Mouse (Mus musculus): Measurements from ENCODE around the gene Dcun1d4. TPM values are rescaled to one million over a fixed set of nuclear protein-coding genes. Genes with fewer than 3 reads are reported as not detected.

The Dcun1d4 gene
- polyA plus RNA-seq, 1 experiment from 2014 or later = 65.0 TPM

DNA sequence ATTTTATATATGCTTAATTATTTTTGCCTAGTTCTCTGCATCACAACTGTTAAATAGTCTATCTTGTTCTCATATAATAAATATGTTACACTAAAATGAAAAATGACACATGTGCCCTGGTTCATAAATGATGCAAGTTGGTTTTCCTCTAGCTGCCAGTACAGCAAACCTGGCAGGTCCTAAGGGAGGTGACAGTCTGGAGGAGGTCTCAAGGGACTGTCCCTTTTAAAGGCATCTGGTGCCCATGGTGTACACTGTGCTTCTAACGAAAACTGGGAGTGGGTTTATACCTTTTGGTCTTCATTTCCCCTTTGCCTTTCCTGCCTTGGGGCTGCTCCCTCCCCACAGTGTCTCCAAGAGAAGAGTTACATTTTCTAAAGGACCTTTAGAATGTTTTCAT is 51.4 kb downstream of the Dcun1d4 start:
- DNase-seq (ENCODE audit: low spot score) = no peak
- Histone ChIP-seq H3K4me2 (ENCODE audit: low read depth, low read length, severe bottlenecking) (no peak overlapping the region), H3K27me3 (ENCODE audit: control insufficient read depth, insufficient read depth, low read length) (no peaks in the 10 kb centered on the region), H3K36me3 (ENCODE audit: control insufficient read depth, insufficient read depth, low read length) (no peaks in the 10 kb centered on the region; the same call in 1 of the 2 replicates), H3K4me3 (ENCODE audit: low read depth, low read length) (no peak overlapping the region), H3K27ac (ENCODE audit: low read depth, low read length) (no peak overlapping the region), H3K9me3 (ENCODE audit: control insufficient read depth, low read length) (no peaks in the 10 kb centered on the region), H3K9ac (ENCODE audit: low read length) (no peak overlapping the region), H3K4me1 (replicated peaks; ENCODE audit: control insufficient read depth, insufficient read depth, low read length) (no peaks in the 10 kb centered on the region)
- no peak for ATAC-seq (replicated peaks; ENCODE audit: low FRiP score)
- whole genome bisulfite sequencing = 73% methylated on average over 1 of the region's 1 CpGs

DNA sequence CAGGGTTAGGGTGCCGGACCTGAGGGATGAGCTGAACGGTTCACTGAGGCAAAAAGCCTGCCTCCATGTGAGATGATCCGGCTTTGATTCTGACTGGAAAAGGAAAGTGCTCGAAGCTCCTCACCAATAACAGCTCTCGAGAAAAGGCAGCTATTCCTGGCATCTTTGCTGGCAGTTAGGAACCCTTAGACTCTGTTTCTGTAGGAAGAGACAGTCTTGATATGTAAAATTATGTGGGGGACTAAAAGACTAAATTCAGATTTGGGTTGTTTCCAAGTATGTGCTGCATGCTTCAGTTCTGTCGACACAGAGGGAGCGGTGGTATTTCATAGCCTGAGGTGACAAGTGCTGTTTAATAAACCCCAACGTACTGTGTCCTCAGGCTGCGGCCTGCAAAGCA is 52.1 kb downstream of the Dcun1d4 start:
- no peak overlapping the region for H3K27ac ChIP-seq (ENCODE audit: low read depth, low read length)
- no peaks in the 10 kb centered on the region for H3K9me3 ChIP-seq (ENCODE audit: control insufficient read depth, low read length)
- no peak for DNase-seq (ENCODE audit: low spot score)
- WGBS = 91% methylated on average over 9 of the region's 9 CpGs
- ATAC-seq (replicated peaks; ENCODE audit: low FRiP score) = no peak
- H3K9ac ChIP-seq (ENCODE audit: low read length) = no peak overlapping the region
- H3K27me3 ChIP-seq (ENCODE audit: control insufficient read depth, insufficient read depth, low read length) = no peaks in the 10 kb centered on the region
- H3K4me3 ChIP-seq (ENCODE audit: low read depth, low read length) = no peak overlapping the region
- H3K4me1 ChIP-seq (replicated peaks; ENCODE audit: control insufficient read depth, insufficient read depth, low read length) = no peaks in the 10 kb centered on the region
- no peaks in the 10 kb centered on the region; the same call in 1 of the 2 replicates for H3K36me3 ChIP-seq (ENCODE audit: control insufficient read depth, insufficient read depth, low read length)
- no peak overlapping the region for H3K4me2 ChIP-seq (ENCODE audit: low read depth, low read length, severe bottlenecking)

DNA sequence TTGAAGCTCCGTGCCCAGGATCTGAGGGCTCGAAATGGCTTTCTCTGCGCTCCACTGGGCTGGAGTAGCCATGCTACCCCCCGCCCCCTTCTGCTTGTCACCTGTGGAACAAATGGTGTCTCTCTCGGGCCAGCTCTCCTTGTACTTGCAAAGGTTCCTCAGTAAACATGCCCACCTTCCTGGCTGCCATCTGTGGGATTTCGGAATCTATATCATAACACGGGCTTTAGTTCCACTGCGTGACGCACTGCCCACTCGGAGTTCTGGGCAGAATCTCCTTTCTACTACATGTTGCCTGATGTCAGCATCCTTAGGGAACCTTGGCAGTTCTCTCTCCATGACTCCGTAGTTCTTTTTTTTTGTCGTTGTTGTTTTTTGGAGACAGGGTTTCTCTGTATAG is 56.9 kb downstream of the Dcun1d4 start:
- no peak for DNase-seq (ENCODE audit: low spot score)
- Histone ChIP-seq H3K36me3 (ENCODE audit: control insufficient read depth, insufficient read depth, low read length) (no peaks in the 10 kb centered on the region), H3K4me2 (ENCODE audit: low read depth, low read length, severe bottlenecking) (no peak overlapping the region), H3K4me3 (ENCODE audit: low read depth, low read length) (no peak overlapping the region), H3K4me1 (replicated peaks; ENCODE audit: control insufficient read depth, insufficient read depth, low read length) (no peaks in the 10 kb centered on the region), H3K27ac (ENCODE audit: low read depth, low read length) (no peak overlapping the region), H3K9me3 (ENCODE audit: control insufficient read depth, low read length) (no peaks in the 10 kb centered on the region), H3K9ac (ENCODE audit: low read length) (no peak overlapping the region), H3K27me3 (ENCODE audit: control insufficient read depth, insufficient read depth, low read length) (no peaks in the 10 kb centered on the region)
- WGBS = 91% methylated on average over 12 of the region's 12 CpGs
- ATAC-seq (replicated peaks; ENCODE audit: low FRiP score) = no peak

DNA sequence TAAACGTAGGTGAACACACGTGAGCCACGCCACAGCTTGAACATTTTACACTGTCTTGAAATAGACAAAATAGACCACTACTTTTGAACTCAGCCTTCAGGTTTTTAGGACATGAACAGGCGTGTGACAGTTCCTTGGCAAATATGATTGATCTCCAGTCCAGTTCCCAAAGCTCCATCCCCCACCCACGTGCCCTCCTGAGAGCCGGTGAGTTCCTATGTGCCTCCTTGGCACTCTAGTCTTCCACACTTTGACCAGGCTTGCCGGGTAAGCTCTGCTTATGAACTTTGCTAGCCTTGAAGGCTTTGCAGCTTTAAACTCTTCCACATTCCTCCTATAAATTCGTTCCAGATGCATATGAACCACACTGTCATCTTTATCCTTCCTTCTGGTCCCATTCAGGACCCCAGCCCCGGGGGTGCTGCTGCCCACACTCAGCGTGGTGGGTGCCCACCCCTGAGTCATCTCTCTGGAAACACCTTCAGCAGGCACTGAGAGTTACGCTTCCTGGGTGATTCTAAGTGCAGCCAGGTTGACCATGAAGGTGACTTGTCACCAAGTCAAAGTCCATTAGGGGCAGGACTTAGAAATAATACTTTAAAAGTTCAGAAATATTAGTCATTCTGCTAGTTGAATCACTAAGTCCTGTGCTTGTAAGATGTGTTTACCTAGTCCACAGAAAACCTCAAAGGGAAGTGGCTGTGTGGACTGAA is 57.9 kb downstream of the Dcun1d4 start:
- no peaks in the 10 kb centered on the region for H3K9me3 ChIP-seq (ENCODE audit: control insufficient read depth, low read length)
- DNase-seq (ENCODE audit: low spot score) (no peak), ATAC-seq (replicated peaks; ENCODE audit: low FRiP score) (no peak)
- 88% methylated on average over 11 of the region's 11 CpGs for WGBS
- no peak overlapping the region for H3K9ac ChIP-seq (ENCODE audit: low read length)
- no peaks in the 10 kb centered on the region for H3K4me1 ChIP-seq (replicated peaks; ENCODE audit: control insufficient read depth, insufficient read depth, low read length)
- no peak overlapping the region for H3K4me2 ChIP-seq (ENCODE audit: low read depth, low read length, severe bottlenecking)
- no peaks in the 10 kb centered on the region for H3K27me3 ChIP-seq (ENCODE audit: control insufficient read depth, insufficient read depth, low read length)
- H3K27ac ChIP-seq (ENCODE audit: low read depth, low read length) = no peak overlapping the region
- H3K4me3 ChIP-seq (ENCODE audit: low read depth, low read length) = no peak overlapping the region
- H3K36me3 ChIP-seq (ENCODE audit: control insufficient read depth, insufficient read depth, low read length) = no peaks in the 10 kb centered on the region

DNA sequence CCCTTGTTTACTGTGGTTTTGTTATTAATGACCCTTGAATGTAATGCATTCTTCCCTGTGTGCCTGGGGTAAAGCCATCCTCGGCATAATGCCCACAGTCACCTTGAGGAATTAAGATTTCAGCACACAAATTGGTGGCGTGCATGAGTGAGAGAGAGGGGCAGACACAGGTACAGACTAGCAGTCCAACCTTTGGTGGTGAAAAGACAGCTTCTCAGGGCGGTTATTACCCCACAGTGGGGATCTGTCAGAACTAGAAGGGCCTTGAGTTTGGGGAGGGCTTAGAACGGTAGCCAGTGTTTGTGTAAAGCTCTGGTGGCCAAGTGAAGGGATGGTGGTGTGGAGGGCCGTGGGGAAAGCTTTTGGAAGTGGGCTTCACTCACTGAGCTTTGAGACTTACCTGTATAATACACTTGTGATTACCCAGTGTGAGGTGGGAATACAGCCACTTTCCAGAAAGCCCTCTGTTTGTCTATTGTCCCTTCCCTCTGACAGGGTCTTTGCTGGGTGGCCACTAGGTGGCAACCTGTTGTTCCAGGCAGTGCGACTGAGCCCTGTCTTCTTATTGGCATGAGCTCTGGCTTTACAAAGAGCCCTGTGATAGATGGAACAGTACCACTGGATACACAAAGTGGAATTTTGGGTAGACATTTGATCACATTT is 59.2 kb downstream of the Dcun1d4 start:
- H3K27me3 ChIP-seq (ENCODE audit: control insufficient read depth, insufficient read depth, low read length) = no peaks in the 10 kb centered on the region
- DNase-seq (ENCODE audit: low spot score) (peak; percentile 60), ATAC-seq (replicated peaks; ENCODE audit: low FRiP score) (peak; percentile 56; the same call in 1 of the 2 replicates)
- H3K36me3 ChIP-seq (ENCODE audit: control insufficient read depth, insufficient read depth, low read length) = no peaks in the 10 kb centered on the region
- no peaks in the 10 kb centered on the region for H3K9me3 ChIP-seq (ENCODE audit: control insufficient read depth, low read length)
- H3K4me1 ChIP-seq (replicated peaks; ENCODE audit: control insufficient read depth, insufficient read depth, low read length) = no peaks in the 10 kb centered on the region
- no peak overlapping the region for H3K27ac ChIP-seq (ENCODE audit: low read depth, low read length)
- H3K4me2 ChIP-seq (ENCODE audit: low read depth, low read length, severe bottlenecking) = no peak overlapping the region
- H3K4me3 ChIP-seq (ENCODE audit: low read depth, low read length) = no peak overlapping the region
- 57% methylated on average over 6 of the region's 6 CpGs for WGBS
- no peak overlapping the region for H3K9ac ChIP-seq (ENCODE audit: low read length)

DNA sequence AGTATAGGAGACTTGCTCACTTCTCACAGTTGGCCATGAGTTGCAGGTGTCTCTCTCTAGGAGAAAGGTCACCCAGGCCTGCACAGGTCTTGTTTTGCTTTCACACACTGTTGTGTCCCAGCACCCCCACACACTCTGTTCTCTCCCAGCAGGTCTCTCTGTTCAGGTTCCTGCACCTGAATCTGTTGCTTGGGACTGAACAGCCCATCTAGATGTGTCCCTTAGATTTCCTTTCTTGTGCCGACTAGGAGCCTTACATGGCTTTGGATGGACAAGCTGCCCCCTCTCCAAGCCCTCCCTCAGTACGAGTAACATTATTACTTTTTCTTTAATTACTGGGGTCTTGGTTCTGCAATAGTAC is 59.7 kb downstream of the Dcun1d4 start:
- no peaks in the 10 kb centered on the region for H3K4me1 ChIP-seq (replicated peaks; ENCODE audit: control insufficient read depth, insufficient read depth, low read length)
- no peak overlapping the region for H3K9ac ChIP-seq (ENCODE audit: low read length)
- ATAC-seq (replicated peaks; ENCODE audit: low FRiP score) (no peak), DNase-seq (ENCODE audit: low spot score) (no peak)
- no peaks in the 10 kb centered on the region for H3K9me3 ChIP-seq (ENCODE audit: control insufficient read depth, low read length)
- WGBS = 87% methylated on average over 2 of the region's 2 CpGs
- H3K4me2 ChIP-seq (ENCODE audit: low read depth, low read length, severe bottlenecking) = no peak overlapping the region
- no peak overlapping the region for H3K4me3 ChIP-seq (ENCODE audit: low read depth, low read length)
- no peaks in the 10 kb centered on the region for H3K27me3 ChIP-seq (ENCODE audit: control insufficient read depth, insufficient read depth, low read length)
- H3K27ac ChIP-seq (ENCODE audit: low read depth, low read length) = no peak overlapping the region
- no peaks in the 10 kb centered on the region for H3K36me3 ChIP-seq (ENCODE audit: control insufficient read depth, insufficient read depth, low read length)

DNA sequence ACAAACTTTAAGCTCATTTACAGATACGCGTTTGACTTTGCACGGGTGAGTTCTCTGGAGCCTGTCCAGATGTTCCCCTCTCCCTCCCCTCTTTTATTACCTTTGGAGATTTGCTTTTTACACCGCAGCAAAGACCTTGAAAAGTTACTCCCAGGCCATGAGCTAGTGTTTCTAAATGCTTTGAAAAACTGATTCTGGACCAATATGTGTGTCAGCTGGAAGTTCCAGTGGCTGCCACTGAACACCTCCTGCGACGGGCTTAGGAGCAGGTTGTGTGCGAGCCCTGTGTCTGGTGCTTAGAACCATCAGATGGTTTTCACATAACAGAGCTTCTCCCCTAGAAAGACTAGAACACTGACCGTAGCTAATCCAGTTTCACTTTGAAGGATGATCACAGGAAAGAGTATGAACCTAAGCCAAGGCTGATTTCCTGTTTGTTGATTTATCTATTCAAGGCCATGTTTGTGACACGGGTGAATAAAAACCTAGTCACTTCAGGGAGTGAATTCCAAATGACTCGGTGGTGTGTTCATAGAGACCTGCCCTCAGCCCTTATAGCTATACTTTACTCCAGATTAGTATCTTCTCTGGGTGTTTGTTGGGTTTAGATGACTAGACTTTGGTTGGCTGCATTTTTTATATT is 63.4 kb downstream of the Dcun1d4 start:
- no peaks in the 10 kb centered on the region for H3K4me1 ChIP-seq (replicated peaks; ENCODE audit: control insufficient read depth, insufficient read depth, low read length)
- H3K9me3 ChIP-seq (ENCODE audit: control insufficient read depth, low read length) = no peaks in the 10 kb centered on the region
- ATAC-seq (replicated peaks; ENCODE audit: low FRiP score) = no peak
- no peak overlapping the region for H3K4me2 ChIP-seq (ENCODE audit: low read depth, low read length, severe bottlenecking)
- no peak for DNase-seq (ENCODE audit: low spot score)
- H3K27ac ChIP-seq (ENCODE audit: low read depth, low read length) = no peak overlapping the region
- no peak overlapping the region for H3K9ac ChIP-seq (ENCODE audit: low read length)
- H3K27me3 ChIP-seq (ENCODE audit: control insufficient read depth, insufficient read depth, low read length) = no peaks in the 10 kb centered on the region
- H3K36me3 ChIP-seq (ENCODE audit: control insufficient read depth, insufficient read depth, low read length) = no peaks in the 10 kb centered on the region
- no peak overlapping the region for H3K4me3 ChIP-seq (ENCODE audit: low read depth, low read length)
- WGBS = 93% methylated on average over 10 of the region's 10 CpGs

DNA sequence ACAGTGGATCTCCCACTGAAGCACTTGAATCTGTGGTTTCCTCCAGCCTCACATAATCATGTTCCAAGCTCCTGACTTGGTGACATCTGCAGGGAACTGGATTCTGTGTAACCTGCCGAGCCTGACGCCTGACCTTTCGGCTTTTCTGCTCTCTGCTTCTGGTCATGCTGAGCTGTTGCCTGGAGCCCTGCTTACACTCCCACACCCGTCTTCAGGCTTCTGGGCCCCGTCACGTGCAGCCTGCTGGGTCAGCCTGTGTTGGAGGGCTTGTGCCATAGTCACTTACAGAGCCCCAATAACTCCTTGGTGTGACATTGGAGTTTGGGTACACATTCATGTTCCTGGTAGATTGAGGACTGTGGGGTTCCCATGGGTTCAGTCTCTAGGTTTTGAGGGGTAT is 64.8 kb downstream of the Dcun1d4 start:
- no peaks in the 10 kb centered on the region for H3K36me3 ChIP-seq (ENCODE audit: control insufficient read depth, insufficient read depth, low read length)
- no peak overlapping the region for H3K27ac ChIP-seq (ENCODE audit: low read depth, low read length)
- no peak for ATAC-seq (replicated peaks; ENCODE audit: low FRiP score)
- WGBS = 74% methylated on average over 6 of the region's 6 CpGs
- no peak overlapping the region for H3K4me3 ChIP-seq (ENCODE audit: low read depth, low read length)
- no peak overlapping the region for H3K4me2 ChIP-seq (ENCODE audit: low read depth, low read length, severe bottlenecking)
- no peaks in the 10 kb centered on the region for H3K9me3 ChIP-seq (ENCODE audit: control insufficient read depth, low read length)
- H3K4me1 ChIP-seq (replicated peaks; ENCODE audit: control insufficient read depth, insufficient read depth, low read length) = no peaks in the 10 kb centered on the region
- no peak for DNase-seq (ENCODE audit: low spot score)
- H3K9ac ChIP-seq (ENCODE audit: low read length) = no peak overlapping the region
- no peaks in the 10 kb centered on the region for H3K27me3 ChIP-seq (ENCODE audit: control insufficient read depth, insufficient read depth, low read length)

All from forebrain, embryonic 11.5 days (tissue).